Mouse (Mus musculus) lung, embryonic 14.5 days (tissue): ENCODE measurements around the gene Ccdc114. TPM values are rescaled to one million over a fixed set of nuclear protein-coding genes. Genes with fewer than 3 reads are reported as not detected.
A peak's percentile ranks its signal among the peaks of the same experiment; 100 is the strongest.

Experiments used
- ATAC-seq: fragments of 200-750 bp; cut with Nextera tagmentation; 2 replicates; pipeline ENCODE4 v1.8.0; 2017; ENCODE audit warnings: mild to moderate bottlenecking, moderate TSS enrichment, moderate library complexity; ENCODE audit not compliant: insufficient read depth
- DNase-seq: peaks from one replicate; pipeline ENCODE4 v3.0.0-alpha.2; 2015
- H3K27ac ChIP-seq: fragments of 300-500 bp; sonication (generic); 2 replicates; pipeline ENCODE4 v1.5.1; 2014; ENCODE audit warnings: low read depth, mild to moderate bottlenecking, moderate library complexity
- H3K27me3 ChIP-seq: fragments of 300-500 bp; sonication (generic); 2 replicates; pipeline ENCODE4 v1.6.1; 2014; ENCODE audit warnings: low read length, control low read depth; ENCODE audit not compliant: insufficient read depth
- H3K36me3 ChIP-seq: fragments of 300-500 bp; sonication (generic); 2 replicates; pipeline ENCODE4 v1.6.1; 2014; ENCODE audit warnings: control low read depth; ENCODE audit not compliant: insufficient read depth
- H3K4me1 ChIP-seq: fragments of 300-500 bp; sonication (generic); 2 replicates; pipeline ENCODE4 v1.6.1; 2014; ENCODE audit warnings: antibody characterized with exemption, control low read depth; ENCODE audit not compliant: insufficient read depth
- H3K4me2 ChIP-seq: fragments of 300-500 bp; sonication (generic); 2 replicates; pipeline ENCODE4 v1.6.1; 2014; ENCODE audit warnings: mild to moderate bottlenecking
- H3K4me3 ChIP-seq: fragments of 300-500 bp; sonication (generic); 2 replicates; pipeline ENCODE4 v1.5.1; 2014; ENCODE audit warnings: low read depth, low read length
- H3K9ac ChIP-seq: fragments of 300-500 bp; sonication (generic); 2 replicates; pipeline ENCODE4 v1.6.1; 2014
- H3K9me3 ChIP-seq: fragments of 300-500 bp; sonication (generic); 2 replicates; pipeline ENCODE4 v1.6.1; 2016; ENCODE audit warnings: low read depth, low read length, control low read depth
- CTCF ChIP-seq: IDR thresholded peaks from 2 replicates; pipeline ENCODE4 v1.5.1; 2016; ENCODE audit warnings: antibody characterized with exemption, low read depth
- WGBS: fragments of 180-500 bp; shearing (Covaris S2); extraction: QIAGEN DNeasy Blood & Tissue Kit; methylation state at CpG from one replicate; pipeline ENCODE4 v1.1.7; 2014; 5-methylcytosine and 5-hydroxymethylcytosine counted together
- polyA plus RNA-seq: library from polyadenylated mRNA; unstranded; fragments of >200 nt; fragmentation: Nextera tagmentation; extraction: Ambion mirVana; gene quantifications from 2 replicates; pipeline ENCODE4 v1.2.1, GENCODE M21; 2014

Ccdc114 gene
- polyA plus RNA-seq, 1 experiment from 2014 or later: 4.4 TPM

DNA sequence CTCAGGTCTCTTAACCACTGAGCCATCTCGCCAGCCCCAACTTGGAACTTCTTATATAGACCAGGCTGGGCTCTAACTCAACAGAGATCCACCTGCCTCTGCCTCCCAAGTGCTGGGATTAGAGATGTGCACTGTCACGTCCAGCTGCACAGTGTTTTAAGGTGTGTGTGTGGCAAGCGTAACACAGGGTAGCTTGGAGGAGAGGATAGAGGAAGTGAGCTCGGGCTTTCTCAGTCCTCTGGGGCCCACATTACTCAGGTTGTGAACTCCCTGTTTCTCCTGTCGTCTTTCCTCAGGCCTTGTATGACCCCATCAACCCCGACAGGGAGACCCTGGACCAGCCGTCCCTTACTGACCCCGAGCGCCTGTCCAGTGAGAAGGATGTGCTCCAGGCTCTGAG is 17.2 kb upstream of the Ccdc114 start:
- DNase-seq (no peak), ATAC-seq (no peak; the same call in 1 of the 2 replicates)
- H3K4me1 ChIP-seq: no peaks in the 10 kb centered on the region
- no peaks in the 10 kb centered on the region for H3K27me3 ChIP-seq
- WGBS: 84% methylated on average over 9 of the region's 9 CpGs
- H3K4me2 ChIP-seq: no peak overlapping the region
- no peaks in the 10 kb centered on the region for H3K9me3 ChIP-seq
- no peak overlapping the region for H3K27ac ChIP-seq
- peaks cover 15% of the 10 kb centered on the region; the same call in 1 of the 2 replicates for H3K36me3 ChIP-seq
- TF ChIP-seq CTCF: no peak
- no peak overlapping the region for H3K9ac ChIP-seq
- H3K4me3 ChIP-seq: no peak overlapping the region

DNA sequence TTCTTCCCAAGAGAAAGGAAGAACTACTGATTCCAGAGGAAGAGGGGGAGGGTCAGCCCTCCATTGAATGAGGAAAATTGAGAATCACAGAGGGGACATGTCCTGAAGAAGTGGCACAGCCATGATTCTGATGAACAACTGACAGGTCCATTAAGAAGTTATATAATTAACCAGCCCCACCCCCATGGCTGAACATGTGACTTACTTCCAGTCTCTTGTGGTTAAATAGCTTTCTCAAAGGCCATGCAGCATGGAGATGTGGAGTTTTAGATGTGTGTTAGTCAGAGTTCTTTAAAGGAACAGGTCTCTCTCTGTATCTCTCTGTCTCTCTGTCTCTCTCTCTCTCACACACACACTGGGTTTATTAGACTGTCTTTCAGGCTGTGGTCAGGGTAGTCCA is 15.5 kb upstream of the Ccdc114 start:
- ATAC-seq (no peak), DNase-seq (no peak)
- no peaks in the 10 kb centered on the region for H3K9me3 ChIP-seq

DNA sequence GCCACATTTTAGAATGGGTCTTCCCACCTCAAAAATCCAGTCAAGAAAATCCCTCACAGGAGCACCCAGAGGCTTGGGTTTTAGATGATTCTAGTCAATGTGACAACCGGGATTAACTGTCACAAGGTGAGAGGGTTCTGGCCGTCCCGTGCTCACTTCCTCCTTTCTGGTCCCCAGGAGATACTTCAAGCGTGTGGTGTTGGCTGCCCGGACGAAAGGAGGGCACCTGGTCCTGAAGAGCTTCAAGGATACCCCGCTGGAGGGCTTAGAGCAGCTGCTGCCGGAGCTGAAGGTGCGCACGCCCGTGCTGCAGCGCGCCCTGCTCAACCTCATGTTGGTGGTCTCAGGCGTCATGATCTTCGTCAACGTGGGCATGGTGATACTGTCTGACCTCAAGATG is 14.7 kb upstream of the Ccdc114 start:
- H3K4me3 ChIP-seq: no peak overlapping the region
- no peak for DNase-seq
- no peak for ATAC-seq
- H3K36me3 ChIP-seq: peaks cover 15% of the 10 kb centered on the region; the same call in 1 of the 2 replicates
- no peak overlapping the region for H3K4me2 ChIP-seq
- H3K9me3 ChIP-seq: no peaks in the 10 kb centered on the region
- 91% methylated on average over 16 of the region's 16 CpGs for WGBS
- H3K9ac ChIP-seq: no peak overlapping the region
- H3K4me1 ChIP-seq: no peaks in the 10 kb centered on the region
- no peak overlapping the region for H3K27ac ChIP-seq
- TF ChIP-seq CTCF: no peak
- H3K27me3 ChIP-seq: no peaks in the 10 kb centered on the region

More for the DNA sequence above, 15.5 kb upstream of the Ccdc114 start:
- Histone ChIP-seq H3K36me3 (peaks cover 15% of the 10 kb centered on the region; the same call in 1 of the 2 replicates), H3K27ac (no peak overlapping the region), H3K4me3 (no peak overlapping the region), H3K4me1 (no peaks in the 10 kb centered on the region), H3K4me2 (no peak overlapping the region), H3K27me3 (no peaks in the 10 kb centered on the region), H3K9ac (no peak overlapping the region)
- no peak for TF ChIP-seq CTCF

DNA sequence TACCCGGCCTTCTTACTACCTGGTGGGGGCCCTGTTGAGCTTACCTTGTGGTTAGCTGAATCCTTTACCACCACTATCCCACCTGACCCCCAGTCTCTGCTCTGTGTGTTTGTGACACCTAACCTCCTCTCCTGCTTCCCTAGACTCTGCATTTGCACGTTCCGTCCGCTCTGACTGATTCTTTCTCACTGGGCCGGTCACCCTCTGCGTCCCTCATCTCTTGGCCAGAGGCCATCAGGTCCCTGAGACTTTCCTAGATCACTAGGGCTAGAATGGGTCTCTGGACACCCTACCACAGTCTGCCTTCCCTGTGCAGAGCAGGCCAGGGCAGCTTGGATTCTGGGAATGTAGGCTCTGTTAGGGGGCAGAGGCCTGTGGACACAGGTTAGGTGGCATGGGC is 9.8 kb upstream of the Ccdc114 start:
- WGBS: 82% methylated on average over 6 of the region's 6 CpGs

DNA sequence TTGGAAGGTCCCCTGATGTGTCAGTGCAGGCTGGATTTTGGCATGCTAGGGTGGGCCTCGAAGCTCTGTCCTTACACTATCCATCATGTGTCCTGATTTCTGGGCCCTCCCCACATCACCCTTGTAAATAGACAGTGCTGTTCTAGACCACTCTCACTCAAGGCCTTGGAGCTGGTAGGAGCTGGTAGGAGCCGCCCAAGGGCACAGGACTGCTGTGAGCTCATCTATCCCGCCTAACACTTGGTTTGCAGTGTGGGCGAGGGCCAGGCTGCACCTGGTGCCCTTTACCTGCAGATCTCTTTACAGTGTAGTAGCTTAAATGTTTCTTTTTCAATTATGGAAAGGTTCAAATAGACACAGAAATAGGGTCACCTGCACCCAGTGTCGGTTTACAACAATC is 8.9 kb upstream of the Ccdc114 start:
- no peak overlapping the region for H3K27ac ChIP-seq
- H3K4me1 ChIP-seq: peaks cover 28% of the 10 kb centered on the region
- H3K9ac ChIP-seq: no peak overlapping the region
- H3K27me3 ChIP-seq: no peaks in the 10 kb centered on the region
- 79% methylated on average over 5 of the region's 5 CpGs for WGBS
- H3K36me3 ChIP-seq: peaks cover 12% of the 10 kb centered on the region; the same call in 1 of the 2 replicates
- no peak for TF ChIP-seq CTCF
- DNase-seq (no peak), ATAC-seq (no peak)
- no peak overlapping the region for H3K4me3 ChIP-seq
- H3K9me3 ChIP-seq: no peaks in the 10 kb centered on the region
- H3K4me2 ChIP-seq: no peak overlapping the region

More for the DNA sequence above, 9.8 kb upstream of the Ccdc114 start:
- Histone ChIP-seq H3K36me3 (peaks cover 20% of the 10 kb centered on the region; the same call in 1 of the 2 replicates), H3K27me3 (no peaks in the 10 kb centered on the region), H3K9ac (no peak overlapping the region; the same call in 1 of the 2 replicates), H3K4me2 (no peak overlapping the region), H3K4me3 (no peak overlapping the region), H3K4me1 (peaks cover 21% of the 10 kb centered on the region), H3K9me3 (no peaks in the 10 kb centered on the region), H3K27ac (no peak overlapping the region)
- no peak for DNase-seq
- ATAC-seq: no peak
- no peak for TF ChIP-seq CTCF

DNA sequence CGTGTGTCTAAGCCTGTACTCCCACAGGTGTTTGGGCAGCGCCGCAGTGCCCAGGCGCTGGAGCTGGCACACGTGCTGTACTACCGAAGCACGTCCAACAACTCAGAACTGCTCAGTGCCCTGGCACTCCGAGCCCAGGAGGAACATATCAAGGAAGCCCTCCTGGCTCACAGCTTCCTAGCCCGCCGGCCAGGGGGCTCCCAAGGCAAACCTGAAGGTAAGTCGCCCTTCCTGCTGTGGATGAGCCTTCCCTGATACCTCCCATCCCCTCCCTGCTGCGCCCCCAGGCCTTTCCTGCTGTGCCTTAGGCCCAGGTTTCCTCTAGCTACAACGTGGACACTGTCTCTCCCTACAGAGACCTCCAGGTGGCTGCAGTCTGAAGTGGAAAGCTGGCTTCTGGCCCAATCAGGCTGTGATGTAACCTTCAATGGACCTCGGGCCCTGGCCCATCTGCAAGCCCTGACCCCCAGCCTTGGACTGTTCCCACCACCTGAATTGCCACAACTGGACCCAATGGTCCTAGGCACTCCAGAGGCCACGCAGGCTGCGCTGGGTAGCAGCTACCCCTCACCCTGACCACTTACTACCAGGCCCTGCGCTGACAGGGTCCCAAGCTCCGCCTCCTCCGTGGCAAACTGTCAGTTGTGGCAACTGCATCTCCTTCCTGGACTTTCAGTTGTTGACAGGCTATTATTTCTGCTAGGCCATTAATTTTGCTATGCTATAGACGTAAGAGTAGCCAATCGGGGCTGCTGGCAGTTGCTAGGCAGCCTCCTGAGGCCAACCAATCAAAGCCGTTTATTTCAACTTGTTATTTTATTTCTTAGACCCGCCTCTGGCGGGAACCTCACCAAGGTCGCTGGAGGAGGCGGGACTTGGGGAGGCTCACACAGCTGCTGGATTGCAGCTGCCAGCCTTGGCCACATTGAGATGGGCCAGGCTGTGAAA is 7.5 kb upstream of the Ccdc114 start:
- no peak for TF ChIP-seq CTCF
- Histone ChIP-seq H3K9me3 (no peaks in the 10 kb centered on the region), H3K27ac (peak overlapping the region; percentile 92), H3K36me3 (peaks cover 11% of the 10 kb centered on the region; the same call in 1 of the 2 replicates), H3K4me1 (peaks cover 28% of the 10 kb centered on the region), H3K9ac (peak overlapping the region; percentile 48), H3K4me3 (peak overlapping the region; percentile 29), H3K4me2 (peak overlapping the region; percentile 60), H3K27me3 (no peaks in the 10 kb centered on the region)
- DNase-seq (peak; percentile 97), ATAC-seq (peak; percentile 84)
- 32% methylated on average over 26 of the region's 26 CpGs for WGBS

DNA sequence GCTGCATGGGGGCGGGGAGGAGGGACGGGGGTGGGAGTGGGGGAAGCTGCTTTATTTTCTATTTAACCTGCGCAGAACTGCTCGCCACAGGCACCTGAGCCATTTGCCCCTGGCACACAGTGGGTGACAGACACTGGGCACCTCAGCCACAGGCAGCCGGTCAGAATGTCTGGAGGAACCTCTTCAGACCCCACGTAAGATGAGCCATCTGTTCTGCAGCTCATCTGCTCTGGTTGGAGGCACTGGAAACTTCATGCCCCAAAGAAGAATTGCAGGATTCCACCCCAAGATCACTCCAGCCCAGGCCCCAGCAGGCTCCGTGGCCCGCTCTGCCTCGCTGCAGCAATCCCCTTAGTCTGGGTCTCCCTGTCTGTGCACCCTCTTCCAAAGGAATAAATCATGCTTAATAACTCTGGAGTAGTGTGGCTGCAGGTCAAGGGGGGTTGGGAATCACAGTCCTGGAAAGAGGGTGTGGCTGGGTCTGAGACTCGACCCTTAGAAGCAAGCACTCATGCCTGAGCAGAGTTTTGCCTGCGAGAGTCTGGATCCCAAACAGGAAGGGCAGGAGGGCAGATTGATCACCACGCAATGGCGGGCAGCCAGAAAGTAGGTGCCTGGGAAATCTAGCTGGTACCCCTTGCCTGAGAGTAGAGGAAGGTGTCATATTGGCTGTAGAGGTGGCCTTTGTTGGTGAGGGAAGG is 6.7 kb upstream of the Ccdc114 start:
- peak overlapping the region; percentile 92 for H3K27ac ChIP-seq
- TF ChIP-seq CTCF: no peak
- H3K27me3 ChIP-seq: no peaks in the 10 kb centered on the region
- peaks cover 28% of the 10 kb centered on the region for H3K4me1 ChIP-seq
- peak overlapping the region; percentile 48 for H3K9ac ChIP-seq
- peak overlapping the region; percentile 19 for H3K4me3 ChIP-seq
- H3K36me3 ChIP-seq: peaks cover 11% of the 10 kb centered on the region; the same call in 1 of the 2 replicates
- peak; percentile 45 for DNase-seq
- no peaks in the 10 kb centered on the region for H3K9me3 ChIP-seq
- ATAC-seq: peak; percentile 28; the same call in 1 of the 2 replicates
- 14% methylated on average over 13 of the region's 13 CpGs for WGBS
- peak overlapping the region; percentile 60 for H3K4me2 ChIP-seq
